Mouse (Mus musculus) CH12.LX (cell line): Measurements from ENCODE around the gene Pole2.

Experiments
- CTCF ChIP-seq, 2 experiments: IDR thresholded peaks in 1 of 2; conservative IDR thresholded peaks in 1 of 2; 2 replicates each; pipeline ENCODE4 v1.5.1; 2011 to 2012; ENCODE audit warnings: low read depth in 2 of 2, low read length in 2 of 2, improper control_type of control experiment in 1 of 2, inconsistent platforms in 1 of 2, mild to moderate bottlenecking in 1 of 2, moderate library complexity in 1 of 2
- EP300 ChIP-seq: IDR thresholded peaks from 2 replicates; pipeline ENCODE4 v1.6.1; 2011; ENCODE audit warnings: low read length, improper control_type of control experiment
- MAZ ChIP-seq: IDR thresholded peaks from 2 replicates; pipeline ENCODE4 v1.6.1; 2012; ENCODE audit warnings: low read depth, mild to moderate bottlenecking, inconsistent platforms, low read length, improper control_type of control experiment, moderate library complexity
- POLR2A ChIP-seq: IDR thresholded peaks from 2 replicates; pipeline ENCODE4 v1.6.1; 2011; ENCODE audit warnings: low read depth, mild to moderate bottlenecking, improper control_type of control experiment, low read length
- RCOR1 ChIP-seq: conservative IDR thresholded peaks from 2 replicates; pipeline ENCODE4 v1.6.1; 2012; ENCODE audit warnings: low read depth, mild to moderate bottlenecking, inconsistent platforms, low read length, improper control_type of control experiment
- TBP ChIP-seq: conservative IDR thresholded peaks from 2 replicates; pipeline ENCODE4 v1.6.1; 2011; ENCODE audit warnings: low read depth, low read length, improper control_type of control experiment
- ZKSCAN1 ChIP-seq: IDR thresholded peaks from 2 replicates; pipeline ENCODE4 v1.6.1; 2012; ENCODE audit warnings: low read depth, inconsistent platforms, low read length, improper control_type of control experiment, borderline replicate concordance

- no peak for TF ChIP-seq RCOR1
- TF ChIP-seq CTCF (conservative IDR thresholded peaks at IDR 0.05 in 1 of 2, IDR thresholded peaks at IDR 0.05 in 1 of 2; ENCODE audit: low read depth in 2 of 2, low read length in 2 of 2): no peak
- no peak for TF ChIP-seq EP300
- TF ChIP-seq MAZ: no peak
- no peak for TF ChIP-seq TBP
- TF ChIP-seq ZKSCAN1: no peak
- 0 out of 2 replicates have a peak, but pooled peaks have one; percentile 20 for TF ChIP-seq POLR2A
These were observed 29.8 kb downstream of the Pole2 start, which contains the start of gene Dnaaf2 for GRCm38 (mm10) chr12:69198164-69198535.
